Comparison of ENCODE assay signal across 16 mouse cellular contexts in genomic region chr1:193230935-193231334, GRCm38 (mm10). TPM values are rescaled to one million over a fixed set of nuclear protein-coding genes. Genes with fewer than 3 reads are reported as not detected.
A peak's percentile ranks its signal among the peaks of the same experiment; 100 is the strongest.
DNase-seq lines count a peak whose midpoint lies in the region; ATAC-seq and TF ChIP-seq lines count a peak whose summit lies in the region.
"Had no signal": no experiment of that assay in that cellular context is flagged by ENCODE, and none has a peak within 500 bp of the region (broad histone marks: within the 10 kb centered on the region; RNA-seq: fewer than 3 reads in every experiment).

No protein-coding gene starts in this region.

- TF ChIP-seq CTCF in kidney, postnatal 0 days (IDR thresholded peaks at IDR 0.05; ENCODE audit: low read depth): no peak

- H3K9ac ChIP-seq in kidney, postnatal 0 days (ENCODE audit: low read depth, low read length): no peak overlapping the region
- H3K9ac ChIP-seq: hindbrain, embryonic 13.5 days; limb, embryonic 12.5 days had no signal

- 36% methylated on average over 5 of the region's 5 CpGs for WGBS in kidney, postnatal 0 days

- no peak for ATAC-seq in kidney, postnatal 0 days (replicated peaks; ENCODE audit: low FRiP score, low read depth)
- ATAC-seq in inflammation-experienced regulatory T-cells, adult 6 months: peak; percentile 60

- no peaks in the 10 kb centered on the region for H3K27me3 ChIP-seq in kidney, postnatal 0 days (ENCODE audit: insufficient read depth, low read length)
- H3K27me3 ChIP-seq in splenic B cell, adult 2 months (ENCODE audit: control insufficient read depth, insufficient read depth, low read length, poor library complexity, severe bottlenecking): no peaks in the 10 kb centered on the region
- H3K27me3 ChIP-seq: hindbrain, embryonic 13.5 days; limb, embryonic 12.5 days had no signal

- no peaks in the 10 kb centered on the region for H3K9me3 ChIP-seq in kidney, postnatal 0 days (replicated peaks; ENCODE audit: low read length)
- H3K9me3 ChIP-seq: hindbrain, embryonic 13.5 days; limb, embryonic 12.5 days; megakaryocyte, embryonic 14.5 days had no signal

- H3K4me2 ChIP-seq in kidney, postnatal 0 days (ENCODE audit: low read length): no peak overlapping the region
- H3K4me2 ChIP-seq: hindbrain, embryonic 13.5 days; limb, embryonic 12.5 days had no signal

- H3K36me3 ChIP-seq in kidney, postnatal 0 days (ENCODE audit: insufficient read depth, low read length): no peaks in the 10 kb centered on the region
- H3K36me3 ChIP-seq in splenic B cell, adult 2 months (ENCODE audit: control insufficient read depth, insufficient read depth, low read length, poor library complexity, severe bottlenecking): 0 out of 2 replicates have a peak, but pooled peaks cover 2% of the 10 kb centered on the region
- H3K36me3 ChIP-seq: hindbrain, embryonic 13.5 days; limb, embryonic 12.5 days had no signal

- no peak for DNase-seq in kidney, postnatal 0 days (ENCODE audit: low spot score)
- no peak for DNase-seq in kidney, postnatal 10 days
- DNase-seq in thymus, postnatal 4 days: peak; percentile 35
- no peak for DNase-seq in thymus, postnatal 36 days
- peak; percentile 53 for DNase-seq in splenic B cell, adult 2 months (ENCODE audit: low read depth, low spot score)
- no peak for DNase-seq in urinary bladder, adult 18-20 months (ENCODE audit: low spot score in 2 of 2)
- no peak for DNase-seq in cerebellum, adult 11-12 months
- DNase-seq: adrenal gland, adult 2 months; cerebellum, adult 8-10 months; embryo, embryonic 11 days had no signal

- H3K4me1 ChIP-seq in kidney, postnatal 0 days (replicated peaks; ENCODE audit: insufficient read depth, low read length): 0 out of 2 replicates have a peak, but pooled peaks cover 23% of the 10 kb centered on the region
- H3K4me1 ChIP-seq: hindbrain, embryonic 13.5 days had no signal

- peak overlapping the region; percentile 75 for H3K27ac ChIP-seq in kidney, postnatal 0 days
- H3K27ac ChIP-seq: hindbrain, embryonic 13.5 days; left cerebral cortex, adult 2 months; limb, embryonic 12.5 days had no signal

- H3K4me3 ChIP-seq in kidney, postnatal 0 days (replicated peaks; ENCODE audit: low read depth, low read length): no peak overlapping the region
- H3K4me3 ChIP-seq: erythroblast, embryonic 14.5 days; hindbrain, embryonic 13.5 days; left cerebral cortex, adult 2 months; limb, embryonic 12.5 days; megakaryocyte, embryonic 14.5 days had no signal

RNA-seq across cellular contexts. Expression of gene Lamb3, which starts 23.4 kb away (rescaled TPM):
- polyA plus RNA-seq in kidney, postnatal 0 days (2015; fragmentation: Nextera tagmentation; extraction: Ambion mirVana): 1.6 and 1.9 TPM in 2 replicates
- polyA plus RNA-seq in inflammation-experienced regulatory T-cells, adult 6 months (2017; shearing (Covaris generic)): 10 to 100 TPM; 16.6 to 23.0 (median 20.6) TPM
- polyA plus RNA-seq: erythroblast, embryonic 14.5 days had no signal

RNA-seq across cellular contexts. Expression of gene Traf3ip3, which starts 29.4 kb away (rescaled TPM):
- 1.4 and 1.7 TPM in 2 replicates for polyA plus RNA-seq in kidney, postnatal 0 days (2015; fragmentation: Nextera tagmentation; extraction: Ambion mirVana)
- 100 to 1,000 TPM; 208 to 375 (median 335) TPM for polyA plus RNA-seq in inflammation-experienced regulatory T-cells, adult 6 months (2017; shearing (Covaris generic))
- polyA plus RNA-seq: erythroblast, embryonic 14.5 days had no signal

RNA-seq across cellular contexts. Expression of gene Hsd11b1, which starts 32.9 kb away (rescaled TPM):
- polyA plus RNA-seq in kidney, postnatal 0 days (2015; fragmentation: Nextera tagmentation; extraction: Ambion mirVana): 8.7 and 11.4 TPM in 2 replicates
- polyA plus RNA-seq in inflammation-experienced regulatory T-cells, adult 6 months (2017; shearing (Covaris generic)): 100 to 1,000 TPM; 137 to 252 (median 149) TPM
- polyA plus RNA-seq: erythroblast, embryonic 14.5 days; hindbrain, embryonic 13.5 days had no signal

RNA-seq across cellular contexts. Expression of gene G0s2, which starts 42.1 kb away (rescaled TPM):
- polyA plus RNA-seq in kidney, postnatal 0 days (2015; fragmentation: Nextera tagmentation; extraction: Ambion mirVana): 47.6 and 48.9 TPM in 2 replicates
- under 1 TPM in 1 of 3 experiments, not detected in 2; 0.79 TPM for polyA plus RNA-seq in inflammation-experienced regulatory T-cells, adult 6 months (2017; shearing (Covaris generic))

Comparison
In these comparisons a context has a peak if more than half of its experiments do, and no peak if none do; other contexts are left out.
1. DNase-seq: peak in thymus, postnatal 4 days (single experiment) and splenic B cell, adult 2 months (single experiment); none in kidney, postnatal 0 days (single experiment), kidney, postnatal 10 days (single experiment), thymus, postnatal 36 days (0 of 2), urinary bladder, adult 18-20 months (0 of 2) and cerebellum, adult 11-12 months (single experiment).
2. RNA of gene Traf3ip3, which starts 29.4 kb away (polyA plus RNA-seq): 208 to 375 TPM in inflammation-experienced regulatory T-cells, adult 6 months; 1.4 to 1.7 TPM in kidney, postnatal 0 days; every median in the first group is over 10 times any median in the second.
3. RNA of gene Hsd11b1, which starts 32.9 kb away (polyA plus RNA-seq): 137 to 252 TPM in inflammation-experienced regulatory T-cells, adult 6 months; 8.7 to 11.4 TPM in kidney, postnatal 0 days; every median in the first group is over 10 times any median in the second.